Mouse (Mus musculus) forebrain, embryonic 16.5 days (tissue): ENCODE measurements at regions not wholly inside any gene's neighbourhood (a gene's known extent, or its start where the extent isn't known, plus 50 kb on each side); places are given as distances from the start of the nearest gene placed in this dataset.
"Not testable (repeated sequence)": the region's sequence is repeated elsewhere in the genome, so short reads cannot be mapped to it uniquely, and the experiment has no call there.

Experiments used
- ATAC-seq: fragments of 200-750 bp; cut with Nextera tagmentation; 2 replicates; pipeline ENCODE4 v1.8.0; 2017; ENCODE audit warnings: mild to moderate bottlenecking, moderate library complexity
- H3K27ac ChIP-seq: fragments of 300-500 bp; sonication (generic); 2 replicates; pipeline ENCODE4 v1.5.1; 2014; ENCODE audit warnings: low read length, control low read depth
- H3K27me3 ChIP-seq: fragments of 300-500 bp; sonication (generic); replicated peaks from 2 replicates; pipeline ENCODE4 v1.6.1; 2014; ENCODE audit warnings: low read length; ENCODE audit not compliant: control insufficient read depth, insufficient read depth
- H3K36me3 ChIP-seq: fragments of 300-500 bp; sonication (generic); 2 replicates; pipeline ENCODE4 v1.6.1; 2014; ENCODE audit not compliant: control insufficient read depth, insufficient read depth
- H3K4me1 ChIP-seq: fragments of 300-500 bp; sonication (generic); replicated peaks from 2 replicates; pipeline ENCODE4 v1.6.1; 2014; ENCODE audit warnings: low read length; ENCODE audit not compliant: control insufficient read depth, insufficient read depth
- H3K4me2 ChIP-seq: fragments of 300-500 bp; sonication (generic); 2 replicates; pipeline ENCODE4 v1.6.1; 2014; ENCODE audit warnings: mild to moderate bottlenecking, low read length, control low read depth
- H3K4me3 ChIP-seq: fragments of 300-500 bp; sonication (generic); replicated peaks from 2 replicates; pipeline ENCODE4 v1.5.1; 2014; ENCODE audit warnings: mild to moderate bottlenecking, low read length, control low read depth
- H3K9ac ChIP-seq: fragments of 300-500 bp; sonication (generic); replicated peaks from 2 replicates; pipeline ENCODE4 v1.6.1; 2014; ENCODE audit warnings: low read depth, low read length, control low read depth
- H3K9me3 ChIP-seq: fragments of 300-500 bp; sonication (generic); 2 replicates; pipeline ENCODE4 v1.6.1; 2016; ENCODE audit warnings: low read length; ENCODE audit not compliant: control insufficient read depth
- WGBS: fragments of 180-500 bp; shearing (Covaris S2); extraction: QIAGEN DNeasy Blood & Tissue Kit; methylation state at CpG from one replicate; pipeline ENCODE4 v1.1.7; 2014; 5-methylcytosine and 5-hydroxymethylcytosine counted together

- Histone ChIP-seq H3K27ac (no peak overlapping the region), H3K4me2 (no peak overlapping the region), H3K4me1 (no peaks in the 10 kb centered on the region), H3K4me3 (no peak overlapping the region), H3K27me3 (no peaks in the 10 kb centered on the region), H3K36me3 (no peaks in the 10 kb centered on the region), H3K9ac (no peak overlapping the region), H3K9me3 (no peaks in the 10 kb centered on the region)
- WGBS, result 69% methylated on average over 8 of the region's 8 CpGs
- ATAC-seq, result no peak
Measured at GRCm38 (mm10) chr1:83970641-83971285, 393.2 kb downstream of the Pid1 start.

- H3K36me3 ChIP-seq, H3K27me3 ChIP-seq, H3K9ac ChIP-seq, H3K4me3 ChIP-seq, H3K9me3 ChIP-seq, H3K4me2 ChIP-seq, H3K4me1 ChIP-seq, ATAC-seq, H3K27ac ChIP-seq: not testable (repeated sequence)
Measured at GRCm38 (mm10) chr1:83964631-83965030, 399.3 kb downstream of the Pid1 start.

- 56% methylated on average over 2 of the region's 2 CpGs for WGBS
- Histone ChIP-seq H3K27me3 (no peaks in the 10 kb centered on the region), H3K27ac (no peak overlapping the region), H3K4me2 (no peak overlapping the region), H3K36me3 (no peaks in the 10 kb centered on the region), H3K4me1 (no peaks in the 10 kb centered on the region), H3K9me3 (no peaks in the 10 kb centered on the region), H3K9ac (no peak overlapping the region), H3K4me3 (no peak overlapping the region)
- ATAC-seq, result no peak
Measured at GRCm38 (mm10) chr1:83961761-83962160, 402.2 kb downstream of the Pid1 start.

GRCm38 (mm10) chr1:83959756-83960155, 404.2 kb downstream of the Pid1 start:
- no peak overlapping the region for H3K9ac ChIP-seq
- no peak overlapping the region for H3K4me2 ChIP-seq
- no peak overlapping the region for H3K4me3 ChIP-seq
- H3K4me1 ChIP-seq, result no peaks in the 10 kb centered on the region
- no peak overlapping the region for H3K27ac ChIP-seq
- H3K9me3 ChIP-seq, result no peaks in the 10 kb centered on the region
- no peaks in the 10 kb centered on the region for H3K36me3 ChIP-seq
- no peak for ATAC-seq
- 85% methylated on average over 4 of the region's 4 CpGs for WGBS
- no peaks in the 10 kb centered on the region for H3K27me3 ChIP-seq

- no peak overlapping the region for H3K4me3 ChIP-seq
- no peak overlapping the region for H3K27ac ChIP-seq
- H3K4me2 ChIP-seq, result no peak overlapping the region
- H3K27me3 ChIP-seq, result no peaks in the 10 kb centered on the region
- H3K9me3 ChIP-seq, result no peaks in the 10 kb centered on the region
- H3K9ac ChIP-seq, result no peak overlapping the region
- ATAC-seq, result no peak
- no peaks in the 10 kb centered on the region for H3K4me1 ChIP-seq
- 85% methylated on average over 2 of the region's 2 CpGs for WGBS
- H3K36me3 ChIP-seq, result no peaks in the 10 kb centered on the region
Measured at GRCm38 (mm10) chr1:83922900-83923299, 441.1 kb downstream of the Pid1 start.

GRCm38 (mm10) chr1:83915454-83915853, 448.5 kb downstream of the Pid1 start:
- Histone ChIP-seq H3K4me1 (no peaks in the 10 kb centered on the region), H3K9ac (no peak overlapping the region), H3K36me3 (no peaks in the 10 kb centered on the region), H3K9me3 (no peaks in the 10 kb centered on the region), H3K4me3 (no peak overlapping the region), H3K4me2 (no peak overlapping the region), H3K27me3 (no peaks in the 10 kb centered on the region), H3K27ac (no peak overlapping the region)
- WGBS, result 82% methylated on average over 3 of the region's 5 CpGs
- ATAC-seq, result no peak

- Histone ChIP-seq H3K4me2 (no peak overlapping the region), H3K4me3 (no peak overlapping the region), H3K27ac (no peak overlapping the region), H3K4me1 (no peaks in the 10 kb centered on the region), H3K36me3 (no peaks in the 10 kb centered on the region), H3K9me3 (no peaks in the 10 kb centered on the region), H3K27me3 (no peaks in the 10 kb centered on the region), H3K9ac (no peak overlapping the region)
- no peak for ATAC-seq
- 49% methylated on average over 3 of the region's 3 CpGs for WGBS
Measured at GRCm38 (mm10) chr1:83907347-83907746, 456.6 kb downstream of the Pid1 start.

GRCm38 (mm10) chr1:83906906-83907305, 457.1 kb downstream of the Pid1 start:
- Histone ChIP-seq H3K9me3 (no peaks in the 10 kb centered on the region), H3K36me3 (no peaks in the 10 kb centered on the region), H3K4me1 (no peaks in the 10 kb centered on the region), H3K27ac (no peak overlapping the region), H3K4me3 (no peak overlapping the region), H3K9ac (no peak overlapping the region), H3K27me3 (no peaks in the 10 kb centered on the region), H3K4me2 (no peak overlapping the region)
- ATAC-seq, result no peak

- no peak overlapping the region for H3K4me3 ChIP-seq
- no peak overlapping the region for H3K27ac ChIP-seq
- H3K4me2 ChIP-seq, result no peak overlapping the region
- no peak overlapping the region for H3K9ac ChIP-seq
- 87% methylated on average over 4 of the region's 4 CpGs for WGBS
- H3K9me3 ChIP-seq, result no peaks in the 10 kb centered on the region
- H3K4me1 ChIP-seq, result no peaks in the 10 kb centered on the region
- H3K27me3 ChIP-seq, result no peaks in the 10 kb centered on the region
- no peaks in the 10 kb centered on the region for H3K36me3 ChIP-seq
- ATAC-seq, result no peak
Measured at GRCm38 (mm10) chr1:83900135-83900534, 463.8 kb downstream of the Pid1 start.

- H3K4me3 ChIP-seq, result no peak overlapping the region
- no peak overlapping the region for H3K9ac ChIP-seq
- no peaks in the 10 kb centered on the region for H3K27me3 ChIP-seq
- H3K4me2 ChIP-seq, result no peak overlapping the region
- no peaks in the 10 kb centered on the region for H3K9me3 ChIP-seq
- 57% methylated on average over 5 of the region's 5 CpGs for WGBS
- no peaks in the 10 kb centered on the region for H3K4me1 ChIP-seq
- H3K27ac ChIP-seq, result no peak overlapping the region
- no peaks in the 10 kb centered on the region for H3K36me3 ChIP-seq
- ATAC-seq, result no peak
Measured at GRCm38 (mm10) chr1:83896650-83897049, 467.3 kb downstream of the Pid1 start.
